Mouse (Mus musculus) layer of hippocampus, adult 9-10 months (tissue): ENCODE measurements at regions not wholly inside any gene's neighbourhood (a gene's known extent, or its start where the extent isn't known, plus 50 kb on each side); places are given as distances from the start of the nearest gene placed in this dataset.
"Not testable (repeated sequence)": the region's sequence is repeated elsewhere in the genome, so short reads cannot be mapped to it uniquely, and the experiment has no call there.

Experiments
- DNase-seq: peaks from one replicate; pipeline ENCODE4 v3.0.0; 2022; ENCODE audit warnings: low spot score

DNA sequence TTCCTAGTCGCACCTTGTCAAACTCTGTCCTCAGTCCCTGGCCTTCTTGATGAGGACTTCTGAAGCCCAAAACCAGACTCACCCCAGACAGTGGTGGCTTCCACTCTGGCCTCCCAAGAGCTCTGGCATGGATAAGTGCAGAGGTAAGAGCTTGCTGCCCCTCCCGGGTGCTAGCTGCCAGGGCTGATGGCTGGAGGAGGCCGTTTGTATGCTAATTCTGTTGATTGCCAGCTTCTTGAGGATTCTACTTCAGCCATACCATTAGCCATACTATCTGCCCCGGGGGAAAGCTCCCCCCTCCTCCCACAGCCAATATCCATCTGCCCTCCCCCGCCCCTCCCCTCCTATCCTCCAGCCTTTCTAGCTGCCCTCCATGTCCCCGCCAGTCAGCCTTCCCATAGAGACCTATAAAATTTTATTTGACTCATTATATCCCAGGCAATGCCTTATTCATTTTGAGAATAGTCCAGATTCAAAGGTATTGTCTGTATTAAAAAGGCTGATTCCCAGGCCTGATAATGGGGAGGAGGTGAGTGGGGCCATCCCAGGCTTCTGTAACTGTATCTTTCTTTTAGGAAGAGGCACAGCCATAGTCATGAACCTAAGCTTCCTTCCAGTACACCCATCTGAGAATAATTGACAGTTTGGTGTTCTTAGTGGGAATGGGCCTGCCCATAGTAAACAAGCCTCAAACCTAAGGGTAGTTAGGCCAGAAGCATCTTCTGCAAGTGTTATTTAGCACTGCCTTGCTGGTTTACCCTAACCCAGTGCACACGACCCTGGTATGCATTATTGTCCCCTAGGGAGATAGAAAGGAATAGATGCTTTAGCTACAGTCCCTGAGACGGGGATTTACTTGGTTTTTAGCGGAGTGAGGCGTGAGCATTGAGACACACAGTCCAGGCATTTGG is 239.2 kb upstream of the 1700012A03Rik start:
- DNase-seq = no peak

- DNase-seq = not testable (repeated sequence)
These were observed 240.7 kb upstream of the Podxl start for GRCm38 (mm10) chr6:31804468-31804867.

GRCm38 (mm10) chr6:31803222-31803621 is 239.4 kb upstream of the Podxl start:
- not testable (repeated sequence) for DNase-seq

DNA sequence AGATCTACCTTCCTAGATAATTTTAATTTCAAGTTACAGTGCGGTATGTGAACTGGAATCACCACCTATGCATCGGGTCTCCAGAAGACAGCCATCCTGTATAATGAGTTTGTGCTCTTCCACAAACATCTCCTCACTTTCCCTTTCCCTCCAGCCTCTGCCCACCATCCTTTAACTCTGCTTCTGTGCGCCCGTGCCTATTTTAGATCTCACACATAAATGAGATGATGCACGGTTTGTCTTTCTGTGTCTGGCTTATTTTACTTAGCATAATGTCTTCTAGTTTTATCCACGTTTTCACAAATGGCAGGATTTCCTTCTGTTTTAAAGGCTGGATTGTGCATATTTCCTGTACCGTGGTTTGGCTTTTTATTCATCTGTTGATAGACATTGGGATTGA is 227.8 kb upstream of the Podxl start:
- no peak for DNase-seq

GRCm38 (mm10) chr6:31790906-31791305 is 227.1 kb upstream of the Podxl start:
- no peak for DNase-seq

DNA sequence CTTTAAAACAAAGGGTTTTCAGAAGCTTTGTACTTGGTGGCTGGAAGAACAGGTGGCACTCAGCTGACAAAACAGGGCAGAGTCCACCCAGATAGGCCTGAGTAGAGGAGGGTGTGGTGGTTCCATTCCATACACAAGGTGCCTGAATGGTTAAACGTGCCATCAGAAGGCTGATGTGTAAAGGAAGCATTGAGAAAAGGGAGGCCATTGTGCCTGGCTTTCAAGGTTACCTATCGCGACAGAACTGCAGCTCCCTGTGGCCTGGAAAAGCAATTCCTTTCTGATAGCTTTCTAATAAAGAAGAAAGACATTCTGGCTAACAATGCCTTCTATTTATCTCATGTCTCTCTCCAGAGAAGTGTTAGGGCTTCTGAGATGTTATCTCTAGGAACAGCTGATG is 213.1 kb upstream of the Podxl start:
- no peak for DNase-seq

GRCm38 (mm10) chr6:31771916-31772315 is 208.1 kb upstream of the Podxl start:
- no peak for DNase-seq

DNA sequence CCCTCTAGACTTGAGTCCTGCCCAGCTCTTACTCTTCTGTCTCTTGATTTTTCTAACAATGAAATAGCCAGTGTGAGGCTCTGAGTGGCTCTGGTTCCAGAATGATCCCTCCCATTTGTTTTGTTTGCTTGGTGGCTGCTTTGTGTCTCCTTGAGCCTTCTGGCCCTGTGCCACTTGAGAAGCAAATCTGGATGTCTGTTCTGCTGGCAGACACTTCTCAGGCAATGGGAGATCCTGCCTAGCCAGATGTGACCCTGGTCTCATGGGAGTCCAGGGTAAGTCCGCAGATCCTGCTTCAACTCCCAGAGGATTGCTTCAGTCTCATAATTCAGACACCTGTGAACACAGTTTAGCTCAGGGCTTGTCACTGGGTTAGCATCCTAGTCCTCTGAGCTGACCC is 181.8 kb upstream of the Podxl start:
- DNase-seq = no peak

DNA sequence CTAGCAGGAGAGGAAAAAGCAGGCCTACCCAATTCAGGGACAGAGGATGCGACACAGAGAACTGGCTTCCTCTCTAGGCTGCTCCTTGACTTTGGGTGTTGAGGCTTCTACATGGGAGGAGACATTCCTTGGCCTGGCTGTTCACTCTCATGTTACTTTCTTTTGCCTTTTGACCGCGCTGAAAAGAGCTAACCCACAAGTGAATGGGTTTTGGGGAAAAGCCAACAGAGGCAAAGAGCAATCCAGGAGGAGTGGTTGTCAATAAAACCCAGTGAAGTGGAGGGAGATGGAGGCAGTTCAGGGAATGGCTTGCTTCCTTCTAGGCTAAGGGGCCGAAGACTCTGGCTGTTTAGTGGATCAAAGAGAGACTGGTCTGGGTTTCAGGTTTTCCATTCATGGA is 167.6 kb upstream of the Podxl start:
- no peak for DNase-seq

- no peak for DNase-seq
These were observed 155.8 kb upstream of the Podxl start for GRCm38 (mm10) chr6:31719614-31720013.

- no peak for DNase-seq
These were observed 155.1 kb upstream of the Podxl start for GRCm38 (mm10) chr6:31718843-31719242.

DNA sequence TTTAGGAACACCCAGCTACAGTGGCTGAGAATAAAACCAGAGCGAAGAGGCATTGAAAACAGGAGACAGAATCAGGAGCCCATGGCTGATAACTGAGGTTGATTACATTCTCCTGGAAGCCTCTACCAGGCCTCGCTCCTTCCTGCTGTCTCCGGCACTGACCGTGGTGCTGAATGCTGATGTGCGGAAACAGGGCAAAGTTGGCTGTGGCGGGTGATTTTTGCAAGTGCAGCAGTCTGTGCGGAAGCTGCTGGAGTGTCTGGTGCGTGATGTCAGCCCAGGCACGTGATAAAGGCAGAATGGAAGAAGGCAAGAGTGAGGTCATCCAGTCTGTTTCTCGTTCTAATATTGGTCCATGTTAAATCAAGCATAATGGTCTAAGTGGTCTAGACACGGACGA is 153.8 kb upstream of the Podxl start:
- DNase-seq = no peak

- no peak for DNase-seq
These were observed 143.5 kb upstream of the Podxl start for GRCm38 (mm10) chr6:31707256-31707655.

DNA sequence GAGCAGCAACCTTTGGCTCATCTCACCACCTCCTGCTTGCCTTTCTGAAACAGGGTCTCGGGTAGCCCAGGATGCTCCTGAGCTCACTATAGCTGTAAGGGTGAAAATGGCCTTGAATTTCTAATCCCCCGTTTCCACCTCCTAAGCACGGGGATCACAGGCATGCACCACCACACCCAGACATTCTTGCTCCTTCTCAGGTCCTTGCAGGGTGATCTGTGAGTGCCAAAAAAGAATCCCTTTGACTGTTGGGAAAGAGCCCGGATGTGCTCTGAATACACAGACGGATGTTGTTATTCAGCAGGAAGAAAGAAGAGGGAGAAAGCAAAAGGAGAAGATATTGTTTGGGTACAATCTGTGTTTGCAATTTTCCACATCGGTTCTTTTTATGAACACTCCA is 140.4 kb upstream of the Podxl start:
- no peak for DNase-seq

DNA sequence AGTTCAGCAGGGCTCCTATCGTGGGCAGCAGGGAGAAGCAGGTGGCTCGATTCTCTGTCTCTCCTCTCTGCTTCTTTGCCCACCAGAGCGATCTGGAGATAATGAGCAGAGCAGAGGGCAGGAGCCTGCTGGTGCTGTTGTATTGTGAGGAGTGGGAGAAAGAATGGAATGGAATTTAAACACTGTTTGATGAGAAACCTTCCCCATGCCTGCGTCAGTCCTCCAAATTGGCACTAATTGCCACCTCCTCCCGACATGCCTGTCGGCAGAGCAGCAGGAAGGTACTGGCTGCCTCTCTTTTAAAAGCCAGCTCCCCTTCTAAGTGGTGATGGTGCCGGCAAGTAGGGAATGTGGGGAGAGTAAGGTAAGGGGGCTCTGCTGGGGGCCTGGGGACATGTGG is 139.2 kb upstream of the Podxl start:
- DNase-seq = no peak

GRCm38 (mm10) chr6:31695885-31696284 is 132.1 kb upstream of the Podxl start:
- no peak for DNase-seq

- DNase-seq = no peak
These were observed 129.3 kb upstream of the Podxl start for GRCm38 (mm10) chr6:31693047-31693446.

GRCm38 (mm10) chr6:31692024-31692423 is 128.2 kb upstream of the Podxl start:
- no peak for DNase-seq

GRCm38 (mm10) chr6:31680101-31680500 is 116.3 kb upstream of the Podxl start:
- no peak for DNase-seq

DNA sequence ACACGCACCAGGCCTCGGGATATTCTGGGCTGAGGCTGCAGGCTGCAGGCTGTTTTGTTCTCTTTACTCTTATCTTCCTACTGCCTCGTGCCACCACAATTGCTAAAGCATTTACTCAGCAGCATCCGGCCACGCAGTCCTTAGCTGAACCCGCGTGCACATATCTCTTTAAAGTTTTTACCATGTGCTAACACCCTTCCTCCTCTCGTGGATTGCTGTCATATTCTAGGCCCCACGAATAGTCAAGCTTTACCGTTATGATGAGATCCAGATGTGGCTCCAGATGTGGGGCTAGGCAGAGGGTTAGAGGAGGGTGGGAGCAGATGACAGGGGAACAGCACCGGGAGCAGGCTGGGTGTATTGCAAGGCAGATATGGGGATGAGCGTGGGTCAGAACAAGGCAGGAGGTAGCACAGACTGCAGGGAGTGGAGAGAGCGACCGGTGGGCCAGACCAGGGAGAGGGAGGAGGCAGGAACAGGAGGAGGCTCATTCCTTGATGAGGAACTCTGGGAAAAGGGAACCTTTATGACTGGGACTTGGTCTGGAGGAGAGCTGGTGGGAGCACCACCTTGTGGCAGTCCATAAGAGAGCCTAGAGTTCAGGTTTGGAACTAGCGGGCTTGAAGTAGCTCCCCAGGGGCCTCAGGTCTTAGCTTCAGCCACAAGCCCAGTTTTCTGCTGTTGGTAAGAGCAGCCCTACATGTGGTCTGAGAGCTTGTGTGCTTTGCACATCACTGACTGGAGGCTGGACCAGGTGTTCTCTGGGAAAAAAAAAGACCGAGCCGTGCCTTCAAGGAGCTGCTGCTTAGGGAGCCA is 102.1 kb upstream of the Podxl start:
- no peak for DNase-seq

GRCm38 (mm10) chr6:31664495-31664894 is 100.7 kb upstream of the Podxl start:
- DNase-seq = peak; percentile 46

DNA sequence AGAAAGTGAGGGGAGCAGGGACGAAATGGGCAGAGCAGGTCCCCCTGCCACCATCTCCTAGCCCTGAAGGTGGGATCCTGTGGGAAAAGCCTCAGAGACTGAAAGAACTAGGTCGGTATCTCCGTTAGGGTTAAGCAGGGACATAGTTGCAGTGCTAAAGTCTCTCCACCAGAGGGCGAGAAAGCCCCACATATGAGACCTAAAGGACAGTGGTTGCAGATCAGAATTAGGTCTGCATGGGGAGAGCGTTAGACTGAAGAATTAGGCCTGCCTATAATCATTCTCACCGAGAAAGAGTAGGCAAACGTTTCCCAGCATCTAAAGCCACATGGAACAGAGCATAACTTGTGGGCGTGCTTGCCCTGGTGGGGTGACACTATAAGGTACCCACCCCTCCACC is 97.0 kb upstream of the Podxl start:
- DNase-seq = peak; percentile 75

- DNase-seq = no peak
These were observed 96.1 kb upstream of the Podxl start for GRCm38 (mm10) chr6:31659901-31660300.
